Mouse (Mus musculus) midbrain, embryonic 11.5 days (tissue): ENCODE data around the gene Eml3. TPM values are rescaled to one million over a fixed set of nuclear protein-coding genes. Genes with fewer than 3 reads are reported as not detected.

Experiments used
- microRNA-seq: library from miRNA; unstranded; fragments of <30 nt; microRNA quantifications from one replicate; pipeline ENCODE4, GENCODE M21; 2017
- polyA plus RNA-seq: library from polyadenylated mRNA; unstranded; fragments of >200 nt; fragmentation: Nextera tagmentation; extraction: Ambion mirVana; gene quantifications from 2 replicates; pipeline ENCODE4 v1.2.1, GENCODE M21; 2014

The Eml3 gene
- polyA plus RNA-seq, 1 experiment from 2014 or later = 8.2 TPM

Small RNAs within 50 kb of the gene (microRNA-seq; reads per million reads assigned to microRNA genes)
- gene Mir5136 = not detected

Other genes starting within 250 kb of the Eml3 start
- gene Slc3a2, start 206.2 kb upstream of the Eml3 start, polyA plus RNA-seq = 139 and 142 TPM in 2 replicates
- 74.2 and 83.7 TPM in 2 replicates for gene Wdr74, start 193.7 kb upstream of the Eml3 start, polyA plus RNA-seq
- 1.5 and 2.7 TPM in 2 replicates for gene 1700092M07Rik, start 188.8 kb upstream of the Eml3 start, polyA plus RNA-seq
- gene Stx5a, start 188.1 kb upstream of the Eml3 start, polyA plus RNA-seq = 85.6 and 94.7 TPM in 2 replicates
- gene Nxf1, start 172.5 kb upstream of the Eml3 start, polyA plus RNA-seq = 209 and 235 TPM in 2 replicates
- gene Tmem223, start 158.6 kb upstream of the Eml3 start, polyA plus RNA-seq = 190 and 197 TPM in 2 replicates
- gene Tmem179b, start 155.1 kb upstream of the Eml3 start, polyA plus RNA-seq = 40.8 and 45.7 TPM in 2 replicates
- gene Taf6l, start 143.1 kb upstream of the Eml3 start, polyA plus RNA-seq = 15.4 and 19.6 TPM in 2 replicates
- 169 and 177 TPM in 2 replicates for gene Polr2g, start 131.0 kb upstream of the Eml3 start, polyA plus RNA-seq
- 6.1 and 6.5 TPM in 2 replicates for gene Zbtb3, start 127.0 kb upstream of the Eml3 start, polyA plus RNA-seq
- gene Ttc9c, start 110.2 kb upstream of the Eml3 start, polyA plus RNA-seq = 51.7 and 59.7 TPM in 2 replicates
- 6.1 and 6.2 TPM in 2 replicates for gene Hnrnpul2, start 109.5 kb upstream of the Eml3 start, polyA plus RNA-seq
- not detected in 2 replicates for gene AC129217.1, start 99.8 kb upstream of the Eml3 start, polyA plus RNA-seq
- gene Bscl2, start 92.1 kb upstream of the Eml3 start, polyA plus RNA-seq = 50.6 and 52.7 TPM in 2 replicates
- gene Gng3, start 90.4 kb upstream of the Eml3 start, polyA plus RNA-seq = 128 and 133 TPM in 2 replicates
- 0.18 and 0.30 TPM in 2 replicates for gene Lrrn4cl, start 78.8 kb upstream of the Eml3 start, polyA plus RNA-seq
- gene Ubxn1, start 58.1 kb upstream of the Eml3 start, polyA plus RNA-seq = 169 and 183 TPM in 2 replicates
- 54.6 and 59.1 TPM in 2 replicates for gene Uqcc3, start 48.6 kb upstream of the Eml3 start, polyA plus RNA-seq
- gene Lbhd1, start 45.8 kb upstream of the Eml3 start, polyA plus RNA-seq = 109 and 123 TPM in 2 replicates
- not detected in 2 replicates for gene Gm49403, start 45.6 kb upstream of the Eml3 start, polyA plus RNA-seq
- 115 and 116 TPM in 2 replicates for gene 1810009A15Rik, start 40.7 kb upstream of the Eml3 start, polyA plus RNA-seq
- gene Gm49416, start 40.6 kb upstream of the Eml3 start, polyA plus RNA-seq = not detected in 2 replicates
- 29.7 and 33.3 TPM in 2 replicates for gene Ints5, start 36.5 kb upstream of the Eml3 start, polyA plus RNA-seq
- gene Ganab, start 31.5 kb upstream of the Eml3 start, polyA plus RNA-seq = 101 and 109 TPM in 2 replicates
- 42.1 and 46.0 TPM in 2 replicates for gene B3gat3, start 9.2 kb upstream of the Eml3 start, polyA plus RNA-seq
- 1.4 and 2.3 TPM in 2 replicates for gene Rom1, start 196 bp upstream of the Eml3 start, polyA plus RNA-seq
- 50.9 and 56.0 TPM in 2 replicates for gene Mta2, start 12.3 kb downstream of the Eml3 start, polyA plus RNA-seq
- 23.5 and 28.4 TPM in 2 replicates for gene Tut1, start 24.3 kb downstream of the Eml3 start, polyA plus RNA-seq
- 435 and 439 TPM in 2 replicates for gene Eef1g, start 37.5 kb downstream of the Eml3 start, polyA plus RNA-seq
- 5.0 and 6.3 TPM in 2 replicates for gene Ahnak, start 59.7 kb downstream of the Eml3 start, polyA plus RNA-seq
- gene Scgb1a1, start 158.4 kb downstream of the Eml3 start, polyA plus RNA-seq = not detected in 2 replicates
- 13.5 and 14.2 TPM in 2 replicates for gene Asrgl1, start 206.1 kb downstream of the Eml3 start, polyA plus RNA-seq